Mouse (Mus musculus): ENCODE data around the gene Susd1.

The Susd1 gene

GRCm38 (mm10) chr4:59279111-59279510 lies 159.3 kb downstream of the Susd1 start:
- DNase-seq: no peak

DNA sequence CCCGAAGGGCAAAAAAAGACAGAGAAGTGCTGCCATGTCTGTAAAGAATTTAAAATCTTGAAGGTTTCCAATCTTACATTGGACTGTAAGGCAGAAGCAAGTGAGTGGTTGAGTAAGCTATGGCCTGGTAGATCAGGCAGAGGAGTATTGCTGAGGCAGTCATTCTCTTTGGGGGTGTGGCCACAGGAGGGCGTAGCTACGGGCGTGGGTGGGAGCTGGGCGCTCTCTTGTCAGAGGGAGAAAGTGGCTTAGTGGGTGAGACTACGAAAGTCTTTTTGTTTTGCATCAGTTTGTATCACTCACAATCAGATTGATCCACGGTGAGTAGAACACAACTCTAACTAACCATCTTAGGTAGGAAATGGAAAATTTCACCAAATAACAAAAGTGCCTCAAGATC lies 160.0 kb downstream of the Susd1 start:
- DNase-seq: peak in 1 of 2 experiments; percentile 54

DNA sequence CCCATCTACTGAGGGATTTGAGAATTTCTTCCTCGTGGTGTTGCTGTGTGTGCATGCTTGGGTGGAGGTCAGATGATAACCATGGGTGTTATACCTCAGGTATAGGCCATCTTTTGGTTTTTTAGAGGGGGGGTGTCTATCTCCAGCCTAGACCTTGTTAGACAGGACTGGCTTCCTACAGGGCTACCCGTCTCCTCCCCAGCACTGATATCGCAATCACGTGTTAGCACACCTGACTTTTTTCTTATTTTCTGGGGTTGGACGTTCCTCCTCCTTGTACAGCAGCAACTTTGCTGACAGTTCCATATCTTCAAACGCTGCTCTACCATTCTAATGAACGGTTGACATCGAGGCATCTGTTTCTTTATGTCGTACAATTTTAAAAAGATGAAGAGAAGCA lies 160.5 kb downstream of the Susd1 start:
- no peak for DNase-seq

DNA sequence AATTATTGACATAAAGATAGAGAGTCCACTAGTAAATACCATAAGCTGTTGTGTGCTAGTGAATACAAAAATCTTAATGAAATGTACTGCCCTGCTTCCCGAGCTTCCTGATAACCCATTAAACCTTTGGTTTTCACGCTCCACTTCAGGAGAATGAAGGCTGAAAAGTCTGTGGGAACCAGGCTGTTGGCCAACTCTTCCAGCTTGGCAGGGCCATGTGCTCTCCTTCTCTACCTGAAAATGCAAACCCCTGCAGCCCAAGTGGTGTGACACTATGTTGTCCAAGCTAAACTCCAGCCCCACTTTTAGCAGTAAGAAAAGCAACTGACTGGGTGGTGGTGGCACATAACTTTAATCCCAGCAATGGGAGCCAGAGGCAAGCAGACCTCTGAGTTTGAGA lies 162.5 kb downstream of the Susd1 start:
- no peak for DNase-seq

GRCm38 (mm10) chr4:59275494-59275893 lies 162.9 kb downstream of the Susd1 start:
- no peak for DNase-seq

DNA sequence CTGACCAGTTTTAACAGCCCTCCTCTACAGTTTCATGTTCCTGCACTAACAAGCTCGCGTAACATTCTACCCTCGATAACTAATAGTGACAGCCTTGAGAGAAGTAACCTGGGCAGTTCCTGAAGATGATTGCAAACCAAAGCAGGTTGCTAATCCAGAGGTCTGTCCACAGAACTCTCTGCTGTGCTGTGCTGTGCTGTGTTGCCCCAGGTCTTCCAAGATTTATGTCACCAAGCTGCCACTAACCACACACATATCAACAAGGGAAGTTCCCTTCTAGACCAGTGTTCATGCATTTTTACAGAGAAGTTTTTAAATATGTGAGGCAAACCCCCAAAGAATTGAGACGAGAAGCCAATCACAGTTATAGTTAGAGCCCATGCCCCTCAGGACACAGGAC lies 164.3 kb downstream of the Susd1 start:
- DNase-seq: no peak

- DNase-seq: no peak
Measured at GRCm38 (mm10) chr4:59273342-59273741, 165.1 kb downstream of the Susd1 start.

- DNase-seq: no peak
Measured at GRCm38 (mm10) chr4:59265631-59266030, 172.8 kb downstream of the Susd1 start.

- DNase-seq: no peak
Measured at GRCm38 (mm10) chr4:59265182-59265581, 173.3 kb downstream of the Susd1 start.

Data from lung, postnatal 4 days (tissue).